Mouse (Mus musculus) midbrain, embryonic 14.5 days (tissue): ENCODE data around the gene Lrsam1. TPM values are rescaled to one million over a fixed set of nuclear protein-coding genes. Genes with fewer than 3 reads are reported as not detected.
A peak's percentile ranks its signal among the peaks of the same experiment; 100 is the strongest.

Experiments used
- ATAC-seq: fragments of 200-750 bp; cut with Nextera tagmentation; 2 replicates; pipeline ENCODE4 v1.8.0; 2017; ENCODE audit warnings: moderate number of reproducible peaks, moderate library complexity; ENCODE audit not compliant: low FRiP score, low TSS enrichment
- DNase-seq: peaks from one replicate; pipeline ENCODE4 v3.0.0-alpha.2; 2015
- H3K27ac ChIP-seq: fragments of 300-500 bp; sonication (generic); replicated peaks from 2 replicates; pipeline ENCODE4 v1.5.1; 2014; ENCODE audit warnings: mild to moderate bottlenecking, low read depth, low read length, moderate library complexity
- H3K27me3 ChIP-seq: fragments of 300-500 bp; sonication (generic); 2 replicates; pipeline ENCODE4 v1.6.1; 2014; ENCODE audit warnings: low read length, control low read depth, mixed read lengths; ENCODE audit not compliant: control insufficient read depth, insufficient read depth
- H3K36me3 ChIP-seq: fragments of 300-500 bp; sonication (generic); 2 replicates; pipeline ENCODE4 v1.6.1; 2014; ENCODE audit warnings: low read length, control low read depth; ENCODE audit not compliant: control insufficient read depth, insufficient read depth
- H3K4me1 ChIP-seq: fragments of 300-500 bp; sonication (generic); 2 replicates; pipeline ENCODE4 v1.6.1; 2014; ENCODE audit warnings: mild to moderate bottlenecking, antibody characterized with exemption, low read length, control low read depth; ENCODE audit not compliant: control insufficient read depth, insufficient read depth
- H3K4me2 ChIP-seq: fragments of 300-500 bp; sonication (generic); 2 replicates; pipeline ENCODE4 v1.6.1; 2014; ENCODE audit warnings: mild to moderate bottlenecking, low read length, moderate library complexity
- H3K4me3 ChIP-seq: fragments of 300-500 bp; sonication (generic); replicated peaks from 2 replicates; pipeline ENCODE4 v1.5.1; 2014; ENCODE audit warnings: low read depth, low read length
- H3K9ac ChIP-seq: fragments of 300-500 bp; sonication (generic); replicated peaks from 2 replicates; pipeline ENCODE4 v1.6.1; 2014; ENCODE audit warnings: mild to moderate bottlenecking, low read length, moderate library complexity
- H3K9me3 ChIP-seq: fragments of 300-500 bp; sonication (generic); 2 replicates; pipeline ENCODE4 v1.6.1; 2016; ENCODE audit warnings: low read length, control low read depth, mixed read lengths; ENCODE audit not compliant: control insufficient read depth
- WGBS: fragments of 180-500 bp; shearing (Covaris S2); extraction: QIAGEN DNeasy Blood & Tissue Kit; methylation state at CpG from one replicate; pipeline ENCODE4 v1.1.7; 2014; 5-methylcytosine and 5-hydroxymethylcytosine counted together
- polyA plus RNA-seq: library from polyadenylated mRNA; unstranded; fragments of >200 nt; fragmentation: Nextera tagmentation; extraction: Ambion mirVana; gene quantifications from 2 replicates; pipeline ENCODE4 v1.2.1, GENCODE M21; 2014

Lrsam1 gene
- polyA plus RNA-seq, 1 experiment from 2014 or later = 19.8 TPM

DNA sequence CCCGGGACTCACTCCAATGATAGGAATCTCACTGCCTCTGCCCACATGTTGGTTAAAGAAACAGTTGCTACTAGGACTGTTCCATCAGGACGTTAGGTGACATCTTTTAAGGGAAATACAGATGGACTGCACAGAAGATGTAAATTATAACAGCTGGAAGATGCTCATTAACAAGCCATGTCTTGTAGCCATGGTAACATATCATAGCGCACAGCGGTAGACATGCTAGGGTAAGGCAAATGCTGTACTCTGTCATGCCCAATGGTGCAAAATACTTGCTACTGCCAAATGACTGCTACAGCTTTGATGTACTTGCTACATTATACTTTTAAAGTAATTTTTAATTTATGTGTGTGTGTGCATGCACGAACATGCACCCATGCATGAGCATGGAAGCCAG is 15.7 kb upstream of the Lrsam1 start:
- H3K4me2 ChIP-seq = no peak overlapping the region
- WGBS = 75% methylated on average over 5 of the region's 5 CpGs
- H3K27me3 ChIP-seq = no peaks in the 10 kb centered on the region
- H3K9ac ChIP-seq = no peak overlapping the region
- peaks cover 41% of the 10 kb centered on the region for H3K36me3 ChIP-seq
- peaks cover 10% of the 10 kb centered on the region for H3K4me1 ChIP-seq
- no peaks in the 10 kb centered on the region for H3K9me3 ChIP-seq
- H3K27ac ChIP-seq = no peak overlapping the region
- no peak overlapping the region for H3K4me3 ChIP-seq
- DNase-seq (no peak), ATAC-seq (no peak)

DNA sequence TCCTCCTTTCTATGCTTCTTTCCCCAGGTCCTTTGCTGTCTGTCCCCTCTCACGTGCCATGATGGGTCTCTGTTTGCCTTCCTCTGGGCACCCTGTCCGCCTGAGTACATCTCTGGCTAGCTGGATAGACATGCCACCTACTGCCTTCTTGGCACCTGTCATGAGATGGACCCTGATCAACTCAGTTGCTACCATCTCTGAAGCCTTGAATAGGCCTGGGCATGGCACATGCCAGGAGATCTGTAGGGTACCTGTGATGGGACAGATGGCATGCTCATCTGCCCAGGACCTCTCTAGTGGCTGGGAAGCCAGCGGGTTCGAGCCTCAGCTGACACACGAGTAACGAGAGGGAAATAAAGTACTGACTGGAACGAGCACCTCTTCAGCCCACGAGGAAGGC is 12.8 kb upstream of the Lrsam1 start:
- peaks cover 41% of the 10 kb centered on the region for H3K36me3 ChIP-seq
- no peaks in the 10 kb centered on the region for H3K4me1 ChIP-seq
- H3K9me3 ChIP-seq = no peaks in the 10 kb centered on the region
- DNase-seq = no peak
- no peak overlapping the region for H3K27ac ChIP-seq
- no peak for ATAC-seq
- 90% methylated on average over 8 of the region's 8 CpGs for WGBS
- no peak overlapping the region for H3K9ac ChIP-seq
- no peak overlapping the region for H3K4me3 ChIP-seq
- H3K4me2 ChIP-seq = no peak overlapping the region
- H3K27me3 ChIP-seq = no peaks in the 10 kb centered on the region

DNA sequence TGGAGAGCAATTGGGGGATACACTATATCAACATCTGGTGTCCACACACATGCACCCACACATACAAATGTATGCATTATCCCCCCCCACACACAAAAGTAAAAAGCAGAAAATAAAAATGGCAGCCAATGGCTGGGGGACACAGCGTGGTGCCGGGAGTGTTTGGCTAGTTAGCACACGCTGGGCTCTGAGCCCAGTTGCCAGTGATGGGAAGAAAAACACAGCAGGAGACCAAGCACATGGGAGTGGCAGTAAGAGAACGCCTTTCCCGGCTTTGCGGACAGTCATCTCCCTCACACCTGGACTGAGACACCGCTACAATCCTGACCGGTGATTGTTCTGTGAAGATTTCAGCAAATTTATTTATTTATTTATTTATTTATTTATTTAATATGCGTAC is 9.8 kb upstream of the Lrsam1 start:
- H3K9ac ChIP-seq = no peak overlapping the region
- H3K9me3 ChIP-seq = no peaks in the 10 kb centered on the region
- H3K4me2 ChIP-seq = no peak overlapping the region
- no peaks in the 10 kb centered on the region for H3K27me3 ChIP-seq
- H3K4me3 ChIP-seq = no peak overlapping the region
- H3K27ac ChIP-seq = no peak overlapping the region
- 37% methylated on average over 9 of the region's 9 CpGs for WGBS
- DNase-seq (peak; percentile 32), ATAC-seq (no peak)
- H3K4me1 ChIP-seq = peaks cover 9% of the 10 kb centered on the region; the same call in 1 of the 2 replicates
- peaks cover 36% of the 10 kb centered on the region for H3K36me3 ChIP-seq

DNA sequence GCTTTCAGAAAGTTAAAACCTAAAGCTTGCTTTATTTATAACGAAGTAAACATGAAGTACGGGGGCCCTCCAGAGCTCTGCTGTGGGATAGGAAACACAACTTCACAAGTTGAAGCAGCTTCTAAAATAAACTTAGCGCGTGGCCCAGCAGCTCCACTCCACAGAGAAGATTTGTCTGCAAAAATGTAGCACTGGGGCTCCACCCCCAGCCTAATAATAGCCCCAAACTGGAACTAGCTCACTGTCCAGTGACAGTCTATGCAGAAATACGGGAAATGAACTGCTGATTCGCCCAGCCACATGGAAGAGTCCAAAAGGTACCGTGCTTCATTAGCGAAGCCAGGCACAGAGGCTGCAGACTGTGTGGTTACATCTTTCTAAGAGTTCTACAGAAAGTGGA is 7.9 kb upstream of the Lrsam1 start:
- H3K27me3 ChIP-seq = no peaks in the 10 kb centered on the region
- DNase-seq = no peak
- H3K4me3 ChIP-seq = no peak overlapping the region
- H3K36me3 ChIP-seq = peaks cover 25% of the 10 kb centered on the region
- 91% methylated on average over 8 of the region's 8 CpGs for WGBS
- H3K9ac ChIP-seq = no peak overlapping the region
- no peak overlapping the region for H3K27ac ChIP-seq
- H3K9me3 ChIP-seq = no peaks in the 10 kb centered on the region
- no peak overlapping the region for H3K4me2 ChIP-seq
- peaks cover 10% of the 10 kb centered on the region; the same call in 1 of the 2 replicates for H3K4me1 ChIP-seq
- no peak for ATAC-seq

DNA sequence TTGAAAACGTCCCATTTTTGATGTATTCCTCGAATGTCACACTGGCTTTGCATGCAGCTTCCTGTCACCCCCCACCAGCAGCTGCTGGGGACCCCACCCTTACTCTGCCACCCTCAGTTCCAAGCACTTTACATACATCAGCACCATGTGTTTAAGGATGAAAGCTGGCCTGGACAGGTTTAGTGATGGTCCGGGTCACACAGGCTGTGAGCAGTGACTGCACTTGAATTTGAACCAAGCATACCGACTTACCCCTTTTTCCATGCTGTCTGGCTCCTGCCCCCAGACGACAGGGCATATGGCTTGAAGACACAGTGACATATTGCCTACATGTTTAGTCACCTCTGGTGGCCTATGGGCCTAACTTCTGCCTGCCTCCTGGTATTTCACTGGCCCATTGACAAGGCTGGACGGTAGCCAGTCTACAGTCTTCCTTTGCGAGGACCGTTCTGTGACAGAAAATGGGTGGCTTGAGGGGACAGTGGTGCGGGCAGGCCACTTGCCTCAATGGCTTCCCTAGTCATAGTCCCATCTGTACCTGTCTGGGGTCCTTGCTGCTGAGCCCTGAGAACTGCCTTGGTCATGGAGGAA is 6.7 kb upstream of the Lrsam1 start:
- Histone ChIP-seq H3K4me3 (peak overlapping the region; percentile 67; the same call in 1 of the 2 replicates), H3K4me2 (peak overlapping the region; percentile 93), H3K9me3 (no peaks in the 10 kb centered on the region), H3K9ac (peak overlapping the region; percentile 84), H3K27me3 (no peaks in the 10 kb centered on the region), H3K36me3 (peaks cover 25% of the 10 kb centered on the region), H3K27ac (no peak overlapping the region), H3K4me1 (peaks cover 11% of the 10 kb centered on the region)
- WGBS = 88% methylated on average over 9 of the region's 9 CpGs
- DNase-seq (no peak), ATAC-seq (no peak)

DNA sequence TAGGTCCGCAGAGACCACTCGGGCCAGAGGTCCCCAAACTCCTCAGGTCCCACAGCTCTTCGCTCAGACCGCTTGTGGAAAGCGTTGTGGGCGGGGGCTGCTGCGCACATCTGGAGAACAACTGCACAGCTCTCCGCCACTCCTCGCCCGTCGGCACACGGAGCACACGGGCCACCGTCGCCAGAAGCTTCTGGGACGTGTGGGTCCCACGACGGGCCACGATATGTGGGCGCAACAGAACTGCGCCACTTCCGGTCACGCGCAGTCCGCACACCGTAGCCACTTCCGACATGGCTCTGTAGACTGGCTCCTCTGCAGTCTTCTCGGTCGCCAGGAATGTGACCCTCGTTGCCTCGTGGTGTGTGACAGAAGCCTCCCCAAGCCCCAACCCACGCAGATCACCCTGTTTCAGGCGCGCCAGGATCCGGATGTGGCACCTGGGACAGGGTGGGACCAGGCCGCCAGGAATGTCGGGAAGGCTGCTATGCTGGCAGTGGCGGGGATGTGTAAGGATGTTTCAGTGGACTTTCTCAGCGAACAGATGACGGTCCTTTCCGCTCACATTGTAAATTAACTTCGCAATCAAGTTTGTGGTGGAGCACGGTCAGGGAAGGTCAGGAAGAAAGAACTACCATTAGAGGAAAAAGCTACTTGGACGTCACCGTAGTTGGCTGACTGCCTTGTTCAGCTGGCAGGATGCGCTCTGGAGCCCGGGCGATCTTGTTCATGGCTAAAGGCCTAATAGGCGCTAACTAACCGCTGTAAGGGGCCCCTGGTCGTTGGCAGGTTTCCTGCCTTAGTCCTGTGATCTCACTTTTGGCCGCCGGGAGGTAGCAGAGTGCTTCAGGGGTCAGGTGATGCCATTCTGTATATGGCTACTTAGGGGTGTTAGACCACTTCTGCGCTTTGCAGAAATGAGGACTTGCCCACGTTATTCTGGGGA is 5.5 kb upstream of the Lrsam1 start:
- Histone ChIP-seq H3K9ac (peak overlapping the region; percentile 84), H3K36me3 (peaks cover 23% of the 10 kb centered on the region), H3K4me2 (peak overlapping the region; percentile 93), H3K27ac (peak overlapping the region; percentile 95), H3K4me1 (peaks cover 21% of the 10 kb centered on the region), H3K27me3 (no peaks in the 10 kb centered on the region), H3K4me3 (peak overlapping the region; percentile 67), H3K9me3 (no peaks in the 10 kb centered on the region)
- ATAC-seq (peak; percentile 90), DNase-seq (peak; percentile 94)
- 2% methylated on average over 55 of the region's 55 CpGs for WGBS

DNA sequence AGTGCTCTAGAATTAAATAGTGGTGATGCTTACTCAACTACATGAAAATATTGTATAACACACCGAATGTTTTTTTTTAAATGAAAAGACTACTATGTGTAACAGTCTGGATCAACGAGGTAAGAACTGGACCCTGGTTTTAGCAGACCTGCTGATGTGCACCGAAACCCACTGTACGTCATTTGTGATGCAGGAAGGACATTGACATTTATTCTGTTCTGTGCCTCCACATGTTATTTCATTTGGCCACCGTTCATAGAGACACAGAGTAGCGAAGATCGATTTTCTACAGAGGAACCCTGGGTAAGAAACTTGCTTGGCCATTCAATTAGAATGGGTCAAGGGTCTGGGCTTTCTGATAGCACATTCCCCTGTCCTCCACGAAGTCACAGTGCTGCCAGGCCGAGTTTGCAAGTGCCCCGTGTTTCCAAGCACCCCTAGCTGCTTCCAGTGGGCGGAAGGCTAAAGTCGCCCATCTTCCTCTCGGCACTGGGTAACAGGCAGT is 4.8 kb upstream of the Lrsam1 start:
- Histone ChIP-seq H3K27me3 (no peaks in the 10 kb centered on the region), H3K9me3 (no peaks in the 10 kb centered on the region), H3K4me3 (peak overlapping the region; percentile 67), H3K9ac (peak overlapping the region; percentile 84), H3K4me2 (peak overlapping the region; percentile 93), H3K36me3 (peaks cover 23% of the 10 kb centered on the region), H3K27ac (peak overlapping the region; percentile 95), H3K4me1 (peaks cover 21% of the 10 kb centered on the region)
- DNase-seq (peak; percentile 12), ATAC-seq (no peak)
- 15% methylated on average over 13 of the region's 13 CpGs for WGBS

DNA sequence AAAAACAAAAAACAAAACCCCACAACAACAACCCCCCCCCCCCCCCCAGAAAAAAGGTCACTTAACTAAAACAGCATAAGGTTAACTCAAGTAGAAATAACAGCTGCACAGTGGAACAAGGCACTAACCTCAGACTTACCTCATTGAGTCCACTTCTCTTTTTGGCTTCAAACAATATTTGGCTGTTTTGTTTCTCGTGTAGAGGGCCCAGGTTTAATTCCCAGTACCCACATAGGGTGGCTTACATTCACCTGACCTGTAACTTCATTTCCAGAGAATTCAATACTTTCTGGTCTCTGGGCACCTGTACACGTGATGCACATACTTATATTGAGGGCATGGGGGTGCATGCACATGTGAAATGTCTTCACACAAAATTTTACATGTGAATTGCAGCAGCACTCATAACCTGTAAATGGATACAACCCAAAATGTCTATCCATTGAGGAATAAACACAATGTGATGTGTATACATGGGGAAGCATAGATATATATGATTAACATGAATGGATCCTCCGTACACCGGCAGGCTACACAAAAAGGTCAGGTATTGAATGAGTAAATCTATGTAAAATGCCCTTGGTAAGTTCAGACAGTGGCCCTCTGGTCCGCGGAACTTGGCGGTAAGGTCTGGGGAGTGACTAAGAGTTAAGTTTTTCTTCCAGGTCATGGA is 4.2 kb upstream of the Lrsam1 start:
- Histone ChIP-seq H3K4me2 (peak overlapping the region; percentile 93), H3K27ac (no peak overlapping the region), H3K36me3 (peaks cover 23% of the 10 kb centered on the region), H3K27me3 (no peaks in the 10 kb centered on the region), H3K9me3 (no peaks in the 10 kb centered on the region), H3K9ac (no peak overlapping the region), H3K4me1 (peaks cover 25% of the 10 kb centered on the region), H3K4me3 (no peak overlapping the region)
- ATAC-seq (no peak), DNase-seq (no peak)
- WGBS = 15% methylated on average over 7 of the region's 7 CpGs
